Mouse (Mus musculus): Measurements from ENCODE around the gene Usp47. TPM values are rescaled to one million over a fixed set of nuclear protein-coding genes. Genes with fewer than 3 reads are reported as not detected.
A peak's percentile ranks its signal among the peaks of the same experiment; 100 is the strongest.
"Not testable (repeated sequence)": the region's sequence is repeated elsewhere in the genome, so short reads cannot be mapped to it uniquely, and the experiment has no call there.

The Usp47 gene
- polyA plus RNA-seq, 1 experiment from 2014 or later, result 115 TPM

- Histone ChIP-seq H3K36me3 (replicated peaks) (peaks cover 3% of the 10 kb centered on the region; the same call in 1 of the 2 replicates), H3K27ac (no peak overlapping the region), H3K9ac (no peak overlapping the region), H3K4me3 (replicated peaks) (no peak overlapping the region), H3K4me2 (no peak overlapping the region), H3K9me3 (no peaks in the 10 kb centered on the region), H3K4me1 (no peaks in the 10 kb centered on the region), H3K27me3 (no peaks in the 10 kb centered on the region)
- ATAC-seq (ENCODE audit: low FRiP score), result no peak
- 83% methylated on average over 1 of the region's 1 CpGs for WGBS
Observed at GRCm38 (mm10) chr7:112045249-112045648, 21.9 kb downstream of the Usp47 start.

- Histone ChIP-seq H3K9me3 (no peaks in the 10 kb centered on the region), H3K4me3 (replicated peaks) (no peak overlapping the region), H3K4me2 (no peak overlapping the region), H3K4me1 (no peaks in the 10 kb centered on the region), H3K36me3 (replicated peaks) (peaks cover 3% of the 10 kb centered on the region; the same call in 1 of the 2 replicates), H3K27me3 (no peaks in the 10 kb centered on the region), H3K9ac (no peak overlapping the region), H3K27ac (no peak overlapping the region)
- ATAC-seq (ENCODE audit: low FRiP score), result no peak
- WGBS, result 69% methylated on average over 3 of the region's 3 CpGs
Observed at GRCm38 (mm10) chr7:112045794-112046388, 22.6 kb downstream of the Usp47 start.

- Histone ChIP-seq H3K27ac (no peak overlapping the region), H3K4me1 (no peaks in the 10 kb centered on the region), H3K36me3 (replicated peaks) (peaks cover 3% of the 10 kb centered on the region; the same call in 1 of the 2 replicates), H3K9me3 (no peaks in the 10 kb centered on the region), H3K4me3 (replicated peaks) (no peak overlapping the region), H3K27me3 (no peaks in the 10 kb centered on the region), H3K4me2 (no peak overlapping the region), H3K9ac (no peak overlapping the region)
- no peak for ATAC-seq (ENCODE audit: low FRiP score)
- WGBS, result 95% methylated on average over 5 of the region's 5 CpGs
Observed at GRCm38 (mm10) chr7:112048643-112049042, 25.3 kb downstream of the Usp47 start.

- WGBS, result 96% methylated on average over 3 of the region's 3 CpGs
- no peaks in the 10 kb centered on the region for H3K4me1 ChIP-seq
- peaks cover 26% of the 10 kb centered on the region for H3K36me3 ChIP-seq (replicated peaks)
- H3K27ac ChIP-seq, result no peak overlapping the region
- H3K9me3 ChIP-seq, result no peaks in the 10 kb centered on the region
- no peaks in the 10 kb centered on the region for H3K27me3 ChIP-seq
- no peak overlapping the region for H3K4me2 ChIP-seq
- H3K9ac ChIP-seq, result no peak overlapping the region
- ATAC-seq (ENCODE audit: low FRiP score), result no peak
- no peak overlapping the region for H3K4me3 ChIP-seq (replicated peaks)
Observed at GRCm38 (mm10) chr7:112053667-112054066, 30.4 kb downstream of the Usp47 start.

GRCm38 (mm10) chr7:112055901-112056625 is 32.8 kb downstream of the Usp47 start:
- WGBS, result 82% methylated on average over 8 of the region's 8 CpGs
- Histone ChIP-seq H3K36me3 (replicated peaks) (peaks cover 38% of the 10 kb centered on the region), H3K9me3 (no peaks in the 10 kb centered on the region), H3K27ac (no peak overlapping the region), H3K9ac (no peak overlapping the region), H3K27me3 (no peaks in the 10 kb centered on the region), H3K4me1 (no peaks in the 10 kb centered on the region), H3K4me2 (no peak overlapping the region), H3K4me3 (replicated peaks) (no peak overlapping the region)
- ATAC-seq (ENCODE audit: low FRiP score), result no peak

GRCm38 (mm10) chr7:112074868-112075267 is 51.6 kb downstream of the Usp47 start:
- no peak overlapping the region for H3K4me3 ChIP-seq (replicated peaks)
- H3K36me3 ChIP-seq (replicated peaks), result peaks cover 31% of the 10 kb centered on the region
- H3K4me2 ChIP-seq, result no peak overlapping the region
- H3K27ac ChIP-seq, result no peak overlapping the region
- H3K27me3 ChIP-seq, result no peaks in the 10 kb centered on the region
- no peak overlapping the region for H3K9ac ChIP-seq
- 86% methylated on average over 5 of the region's 5 CpGs for WGBS
- H3K9me3 ChIP-seq, result no peaks in the 10 kb centered on the region
- H3K4me1 ChIP-seq, result no peaks in the 10 kb centered on the region
- no peak for ATAC-seq (ENCODE audit: low FRiP score)

GRCm38 (mm10) chr7:112082636-112083035 is 59.3 kb downstream of the Usp47 start:
- no peak overlapping the region for H3K27ac ChIP-seq
- no peaks in the 10 kb centered on the region for H3K9me3 ChIP-seq
- no peaks in the 10 kb centered on the region for H3K27me3 ChIP-seq
- WGBS, result 89% methylated on average over 1 of the region's 1 CpGs
- no peak for ATAC-seq (ENCODE audit: low FRiP score)
- H3K4me2 ChIP-seq, result no peak overlapping the region
- H3K9ac ChIP-seq, result no peak overlapping the region
- no peak overlapping the region for H3K4me3 ChIP-seq (replicated peaks)
- H3K4me1 ChIP-seq, result no peaks in the 10 kb centered on the region
- peaks cover 52% of the 10 kb centered on the region for H3K36me3 ChIP-seq (replicated peaks)

- WGBS, result 85% methylated on average over 2 of the region's 2 CpGs
- no peak for ATAC-seq (ENCODE audit: low FRiP score)
Observed at GRCm38 (mm10) chr7:112084222-112084621, 60.9 kb downstream of the Usp47 start.

GRCm38 (mm10) chr7:112085062-112085461 is 61.8 kb downstream of the Usp47 start:
- H3K9me3 ChIP-seq, result no peaks in the 10 kb centered on the region
- peaks cover 60% of the 10 kb centered on the region for H3K36me3 ChIP-seq (replicated peaks)
- H3K27me3 ChIP-seq, result no peaks in the 10 kb centered on the region
- ATAC-seq (ENCODE audit: low FRiP score), result peak; percentile 63; the same call in 1 of the 2 replicates
- no peaks in the 10 kb centered on the region for H3K4me1 ChIP-seq
- no peak overlapping the region for H3K4me2 ChIP-seq
- no peak overlapping the region for H3K4me3 ChIP-seq (replicated peaks)
- WGBS, result 39% methylated on average over 4 of the region's 4 CpGs
- no peak overlapping the region for H3K9ac ChIP-seq
- H3K27ac ChIP-seq, result no peak overlapping the region

More at GRCm38 (mm10) chr7:112084222-112084621, 60.9 kb downstream of the Usp47 start:
- H3K36me3 ChIP-seq (replicated peaks), result peaks cover 55% of the 10 kb centered on the region
- no peak overlapping the region for H3K4me2 ChIP-seq
- no peaks in the 10 kb centered on the region for H3K9me3 ChIP-seq
- no peak overlapping the region for H3K27ac ChIP-seq
- H3K9ac ChIP-seq, result no peak overlapping the region
- no peak overlapping the region for H3K4me3 ChIP-seq (replicated peaks)
- H3K4me1 ChIP-seq, result no peaks in the 10 kb centered on the region
- H3K27me3 ChIP-seq, result no peaks in the 10 kb centered on the region

GRCm38 (mm10) chr7:112086186-112086585 is 62.9 kb downstream of the Usp47 start:
- no peaks in the 10 kb centered on the region for H3K4me1 ChIP-seq
- 96% methylated on average over 2 of the region's 2 CpGs for WGBS
- H3K9me3 ChIP-seq, result no peaks in the 10 kb centered on the region
- no peak overlapping the region for H3K9ac ChIP-seq
- H3K27ac ChIP-seq, result no peak overlapping the region
- H3K27me3 ChIP-seq, result no peaks in the 10 kb centered on the region
- ATAC-seq (ENCODE audit: low FRiP score), result no peak
- H3K4me2 ChIP-seq, result no peak overlapping the region
- H3K36me3 ChIP-seq (replicated peaks), result peaks cover 60% of the 10 kb centered on the region
- no peak overlapping the region for H3K4me3 ChIP-seq (replicated peaks)

- not testable (repeated sequence) for H3K4me1 ChIP-seq; H3K9ac ChIP-seq; H3K4me2 ChIP-seq; H3K27me3 ChIP-seq; H3K27ac ChIP-seq; H3K9me3 ChIP-seq; ATAC-seq (ENCODE audit: low FRiP score); H3K4me3 ChIP-seq (replicated peaks)
- WGBS, result 92% methylated on average over 4 of the region's 4 CpGs
- peaks cover 83% of the 10 kb centered on the region for H3K36me3 ChIP-seq (replicated peaks)
Observed at GRCm38 (mm10) chr7:112094923-112095322, 71.6 kb downstream of the Usp47 start.

GRCm38 (mm10) chr7:112100887-112101286 is 77.6 kb downstream of the Usp47 start:
- no peaks in the 10 kb centered on the region for H3K9me3 ChIP-seq
- 90% methylated on average over 2 of the region's 2 CpGs for WGBS
- ATAC-seq (ENCODE audit: low FRiP score), result no peak
- H3K4me1 ChIP-seq, result no peaks in the 10 kb centered on the region
- H3K36me3 ChIP-seq (replicated peaks), result peaks cover 85% of the 10 kb centered on the region
- no peak overlapping the region for H3K4me3 ChIP-seq (replicated peaks)
- H3K27me3 ChIP-seq, result no peaks in the 10 kb centered on the region
- no peak overlapping the region for H3K4me2 ChIP-seq
- H3K27ac ChIP-seq, result no peak overlapping the region
- no peak overlapping the region for H3K9ac ChIP-seq

GRCm38 (mm10) chr7:112102933-112103332 is 79.6 kb downstream of the Usp47 start:
- H3K4me2 ChIP-seq, result no peak overlapping the region
- H3K4me1 ChIP-seq, result no peaks in the 10 kb centered on the region

More at GRCm38 (mm10) chr7:112102933-112103332, 79.6 kb downstream of the Usp47 start:
- no peak for ATAC-seq (ENCODE audit: low FRiP score)
- no peak overlapping the region for H3K9ac ChIP-seq
- H3K36me3 ChIP-seq (replicated peaks), result peaks cover 91% of the 10 kb centered on the region
- 89% methylated on average over 5 of the region's 5 CpGs for WGBS
- H3K27me3 ChIP-seq, result no peaks in the 10 kb centered on the region
- H3K27ac ChIP-seq, result no peak overlapping the region
- no peaks in the 10 kb centered on the region for H3K9me3 ChIP-seq
- H3K4me3 ChIP-seq (replicated peaks), result no peak overlapping the region

Measured in forebrain, embryonic 12.5 days (tissue).